ENCODE assay signal across 8 mouse cellular contexts in the genomic region with DNA sequence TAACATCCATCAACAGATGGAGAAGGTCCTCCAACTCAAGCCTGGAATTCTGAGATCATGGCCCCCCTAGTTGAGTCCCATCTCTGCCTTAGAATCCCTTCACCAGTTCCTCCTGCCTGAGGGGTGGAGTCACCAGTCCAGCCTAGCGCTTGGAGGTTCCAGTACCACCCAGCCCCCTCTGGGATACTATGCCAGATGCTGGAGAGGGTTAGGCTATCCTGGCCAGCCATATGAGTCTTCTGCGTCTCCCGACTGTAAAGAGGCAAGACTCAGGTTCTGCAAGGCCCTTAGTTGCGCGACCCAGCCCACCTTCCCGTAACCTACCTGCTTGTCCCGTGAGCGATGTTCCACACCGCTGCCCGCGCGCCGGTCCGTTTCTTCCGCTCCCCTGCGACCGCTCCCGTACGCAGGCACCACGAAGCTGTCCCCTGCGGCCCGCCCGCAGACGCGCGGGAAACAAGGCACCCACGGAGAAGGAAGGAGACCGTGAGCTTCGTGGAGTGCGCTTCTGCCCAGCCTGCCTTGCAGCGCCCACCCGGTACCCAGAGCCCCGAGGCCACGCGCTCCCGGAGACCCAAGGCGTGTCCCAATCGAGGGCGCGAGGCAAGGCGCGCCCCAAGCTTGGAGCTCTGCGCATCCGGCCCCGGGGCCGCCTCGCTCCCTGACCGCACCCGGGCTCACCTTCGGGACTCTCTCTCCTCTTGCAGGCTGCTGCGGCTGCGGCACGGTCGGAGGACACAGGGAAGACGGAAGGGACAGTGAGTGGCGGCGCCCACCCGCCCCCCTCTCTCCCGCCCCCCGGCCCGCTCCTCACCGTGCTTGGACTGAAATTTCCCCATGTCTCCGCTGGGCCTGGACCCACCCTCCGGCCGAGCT. TPM values are rescaled to one million over a fixed set of nuclear protein-coding genes. Genes with fewer than 3 reads are reported as not detected.
DNase-seq lines count a peak whose midpoint lies in the region; ATAC-seq and TF ChIP-seq lines count a peak whose summit lies in the region.

No protein-coding gene starts in this region.

- no peaks in the 10 kb centered on the region for H3K9me3 ChIP-seq in heart, embryonic 10.5 days
- H3K9me3 ChIP-seq in forebrain, embryonic 15.5 days, result no peaks in the 10 kb centered on the region
- H3K9me3 ChIP-seq in kidney, postnatal 0 days (replicated peaks; ENCODE audit: low read length), result no peaks in the 10 kb centered on the region
- no peaks in the 10 kb centered on the region for H3K9me3 ChIP-seq in midbrain, embryonic 14.5 days (ENCODE audit: control insufficient read depth, low read length)

- peak overlapping the region; percentile 78 for H3K4me3 ChIP-seq in heart, embryonic 10.5 days
- peak overlapping the region; percentile 50 for H3K4me3 ChIP-seq in forebrain, embryonic 15.5 days
- H3K4me3 ChIP-seq in kidney, postnatal 0 days (replicated peaks; ENCODE audit: low read depth, low read length), result peak overlapping the region; percentile 61
- peak overlapping the region; percentile 61 for H3K4me3 ChIP-seq in midbrain, embryonic 14.5 days (replicated peaks; ENCODE audit: low read depth, low read length)

- peaks cover 50% of the 10 kb centered on the region for H3K27me3 ChIP-seq in heart, embryonic 10.5 days (ENCODE audit: insufficient read depth, poor library complexity, severe bottlenecking)
- H3K27me3 ChIP-seq in forebrain, embryonic 15.5 days, result peaks cover 13% of the 10 kb centered on the region
- no peaks in the 10 kb centered on the region for H3K27me3 ChIP-seq in kidney, postnatal 0 days (ENCODE audit: insufficient read depth, low read length)
- peaks cover 32% of the 10 kb centered on the region for H3K27me3 ChIP-seq in midbrain, embryonic 14.5 days (ENCODE audit: control insufficient read depth, insufficient read depth, low read length)

- WGBS in heart, embryonic 10.5 days, result 1% methylated on average over 65 of the region's 65 CpGs
- WGBS in forebrain, embryonic 15.5 days, result under 1% methylated on average over 59 of the region's 65 CpGs
- WGBS in kidney, postnatal 0 days, result 1% methylated on average over 63 of the region's 65 CpGs
- WGBS in midbrain, embryonic 14.5 days, result under 1% methylated on average over 64 of the region's 65 CpGs

- ATAC-seq in forebrain, embryonic 15.5 days (replicated peaks), result peak; percentile 84
- ATAC-seq in kidney, postnatal 0 days (replicated peaks; ENCODE audit: low FRiP score, low read depth), result peak; percentile 61
- ATAC-seq in midbrain, embryonic 14.5 days (ENCODE audit: low FRiP score, low TSS enrichment), result peak; percentile 66

- peak overlapping the region; percentile 91 for H3K4me2 ChIP-seq in forebrain, embryonic 15.5 days (replicated peaks)
- peak overlapping the region; percentile 85 for H3K4me2 ChIP-seq in kidney, postnatal 0 days (ENCODE audit: low read length)
- H3K4me2 ChIP-seq in midbrain, embryonic 14.5 days (ENCODE audit: low read length), result peak overlapping the region; percentile 81

- H3K9ac ChIP-seq in forebrain, embryonic 15.5 days (replicated peaks), result peak overlapping the region; percentile 51
- H3K9ac ChIP-seq in kidney, postnatal 0 days (ENCODE audit: low read depth, low read length), result peak overlapping the region; percentile 60
- peak overlapping the region; percentile 57 for H3K9ac ChIP-seq in midbrain, embryonic 14.5 days (replicated peaks; ENCODE audit: low read length)

- no peak for TF ChIP-seq CTCF in kidney, postnatal 0 days (IDR thresholded peaks at IDR 0.05; ENCODE audit: low read depth)

- H3K4me1 ChIP-seq in heart, embryonic 10.5 days, result peaks cover 21% of the 10 kb centered on the region
- H3K4me1 ChIP-seq in forebrain, embryonic 15.5 days, result 0 out of 2 replicates have a peak, but pooled peaks cover 6% of the 10 kb centered on the region
- 0 out of 2 replicates have a peak, but pooled peaks cover 5% of the 10 kb centered on the region for H3K4me1 ChIP-seq in kidney, postnatal 0 days (replicated peaks; ENCODE audit: insufficient read depth, low read length)
- no peaks in the 10 kb centered on the region for H3K4me1 ChIP-seq in midbrain, embryonic 14.5 days (ENCODE audit: control insufficient read depth, insufficient read depth, low read length)

- H3K36me3 ChIP-seq in heart, embryonic 10.5 days, result no peaks in the 10 kb centered on the region
- no peaks in the 10 kb centered on the region for H3K36me3 ChIP-seq in forebrain, embryonic 15.5 days
- H3K36me3 ChIP-seq in kidney, postnatal 0 days (ENCODE audit: insufficient read depth, low read length), result no peaks in the 10 kb centered on the region
- no peaks in the 10 kb centered on the region for H3K36me3 ChIP-seq in midbrain, embryonic 14.5 days (ENCODE audit: control insufficient read depth, insufficient read depth, low read length)

- no peak for DNase-seq in heart, embryonic 10.5 days (ENCODE audit: low spot score)
- DNase-seq in heart, adult 8-10 months (ENCODE audit: low spot score), result no peak
- peak; percentile 52 for DNase-seq in ZHBTc4 (ENCODE audit: low read depth, low spot score)
- peak; percentile 33 for DNase-seq in kidney, postnatal 0 days (ENCODE audit: low spot score)
- DNase-seq in midbrain, embryonic 14.5 days, result peak; percentile 59
- peak; percentile 67 for DNase-seq in thymus, postnatal 4 days
- no peak for DNase-seq in layer of hippocampus, adult 11-12 months (ENCODE audit: low spot score)

- peak overlapping the region; percentile 81 for H3K27ac ChIP-seq in heart, embryonic 10.5 days
- H3K27ac ChIP-seq in forebrain, embryonic 15.5 days (replicated peaks), result no peak overlapping the region
- no peak overlapping the region for H3K27ac ChIP-seq in kidney, postnatal 0 days
- no peak overlapping the region for H3K27ac ChIP-seq in midbrain, embryonic 14.5 days (replicated peaks; ENCODE audit: low read depth, low read length)

RNA-seq across cellular contexts. Expression of a gene that starts 0.6 kb away (rescaled TPM):
- 4.8 and 6.4 TPM in 2 replicates for polyA plus RNA-seq in heart, embryonic 10.5 days (2016; fragmentation: Nextera tagmentation; extraction: Ambion mirVana)
- 1 to 10 TPM in 3 of 4 experiments, under 1 TPM in 1; 0.75 to 1.9 (median 1.2) TPM for total RNA-seq in heart, adult 8-10 months (2022)
- polyA plus RNA-seq in forebrain, embryonic 15.5 days (2015; fragmentation: Nextera tagmentation; extraction: Ambion mirVana), result 7.4 and 8.1 TPM in 2 replicates
- polyA plus RNA-seq in kidney, postnatal 0 days (2015; fragmentation: Nextera tagmentation; extraction: Ambion mirVana), result 8.9 and 10.1 TPM in 2 replicates
- polyA plus RNA-seq in midbrain, embryonic 14.5 days (2014; fragmentation: Nextera tagmentation; extraction: Ambion mirVana), result 11.1 and 12.6 TPM in 2 replicates

Comparison
In these comparisons a context has a peak if more than half of its experiments do, and no peak if none do; other contexts are left out.
1. DNase-seq: peak in ZHBTc4 (single experiment), kidney, postnatal 0 days (single experiment), midbrain, embryonic 14.5 days (single experiment) and thymus, postnatal 4 days (single experiment); none in heart, embryonic 10.5 days (single experiment), heart, adult 8-10 months (single experiment) and layer of hippocampus, adult 11-12 months (single experiment).
2. Peak in every context shown above with its lines, with median percentiles within 50 percentile points of each other: H3K4me3 ChIP-seq, ATAC-seq, H3K4me2 ChIP-seq and H3K9ac ChIP-seq.